Mouse (Mus musculus): ENCODE measurements around the gene Eva1b.

Eva1b gene

DNA sequence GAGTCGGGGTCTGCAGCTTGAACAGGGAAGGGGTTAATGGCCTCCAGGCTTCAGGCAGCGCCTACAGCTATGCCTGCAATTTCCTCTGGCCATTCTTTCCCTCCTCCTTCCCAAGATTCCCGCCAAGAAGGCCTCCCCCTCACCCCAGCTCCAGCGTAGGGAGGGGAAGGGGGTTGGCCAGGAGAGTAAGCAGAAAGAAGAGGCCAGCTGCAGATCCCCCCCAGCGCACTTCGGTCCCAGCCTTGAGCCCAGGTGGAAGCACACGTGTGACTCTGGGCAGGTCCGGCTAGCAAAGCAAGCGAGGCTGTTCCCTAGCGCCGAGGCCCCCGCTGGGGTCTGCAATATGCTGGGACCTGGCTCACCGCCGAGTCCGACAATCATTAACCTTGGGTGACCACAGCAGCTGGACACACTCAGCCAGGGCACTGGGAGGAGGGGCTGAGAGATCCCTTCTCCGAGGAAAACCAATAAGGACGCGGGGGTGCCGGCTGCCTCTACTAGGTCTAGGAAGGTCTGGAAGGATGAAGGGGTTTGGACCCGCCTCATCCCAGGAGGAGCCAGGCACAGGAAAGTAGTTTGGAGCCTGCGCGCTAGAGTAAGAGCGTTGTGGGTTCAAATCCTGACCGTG is at the start of gene Eva1b:
TSS of gene Eva1b (plus strand) at position 212 of the 628 bp plus-strand sequence.
- no peak for DNase-seq

- DNase-seq, result no peak
These were observed 48.2 kb upstream of the Eva1b start for GRCm38 (mm10) chr4:126099365-126099764.

DNA sequence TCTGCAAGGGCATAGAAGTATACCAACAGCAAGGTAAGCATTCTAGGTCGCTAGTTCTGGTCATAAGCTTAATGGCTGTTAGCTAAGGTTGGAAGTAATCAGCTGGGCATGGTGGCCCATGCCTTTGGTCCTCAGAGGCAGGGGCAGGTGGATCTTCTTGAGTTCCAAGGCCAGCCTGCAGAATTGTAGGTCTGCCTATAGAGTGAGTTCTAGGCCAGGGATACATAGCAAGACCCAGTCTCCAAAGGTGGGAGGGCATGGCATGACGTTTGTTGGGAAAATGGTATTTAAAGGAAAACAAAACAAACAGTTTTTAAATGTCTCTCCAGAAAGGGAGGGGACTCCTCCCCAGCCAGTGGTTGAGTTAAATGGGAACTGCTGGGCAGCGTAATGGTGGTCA is 46.8 kb upstream of the Eva1b start:
- DNase-seq, result no peak

- DNase-seq, result no peak
These were observed 45.3 kb upstream of the Eva1b start for GRCm38 (mm10) chr4:126102061-126102841.

GRCm38 (mm10) chr4:126103057-126103581 is 44.4 kb upstream of the Eva1b start:
- DNase-seq, result peak; percentile 73

- peak; percentile 94 for DNase-seq
These were observed 43.9 kb upstream of the Eva1b start, which contains the start of gene Stk40 for GRCm38 (mm10) chr4:126103590-126104068. Gene Stk40 (plus strand): TSS chr4:126103957.

DNA sequence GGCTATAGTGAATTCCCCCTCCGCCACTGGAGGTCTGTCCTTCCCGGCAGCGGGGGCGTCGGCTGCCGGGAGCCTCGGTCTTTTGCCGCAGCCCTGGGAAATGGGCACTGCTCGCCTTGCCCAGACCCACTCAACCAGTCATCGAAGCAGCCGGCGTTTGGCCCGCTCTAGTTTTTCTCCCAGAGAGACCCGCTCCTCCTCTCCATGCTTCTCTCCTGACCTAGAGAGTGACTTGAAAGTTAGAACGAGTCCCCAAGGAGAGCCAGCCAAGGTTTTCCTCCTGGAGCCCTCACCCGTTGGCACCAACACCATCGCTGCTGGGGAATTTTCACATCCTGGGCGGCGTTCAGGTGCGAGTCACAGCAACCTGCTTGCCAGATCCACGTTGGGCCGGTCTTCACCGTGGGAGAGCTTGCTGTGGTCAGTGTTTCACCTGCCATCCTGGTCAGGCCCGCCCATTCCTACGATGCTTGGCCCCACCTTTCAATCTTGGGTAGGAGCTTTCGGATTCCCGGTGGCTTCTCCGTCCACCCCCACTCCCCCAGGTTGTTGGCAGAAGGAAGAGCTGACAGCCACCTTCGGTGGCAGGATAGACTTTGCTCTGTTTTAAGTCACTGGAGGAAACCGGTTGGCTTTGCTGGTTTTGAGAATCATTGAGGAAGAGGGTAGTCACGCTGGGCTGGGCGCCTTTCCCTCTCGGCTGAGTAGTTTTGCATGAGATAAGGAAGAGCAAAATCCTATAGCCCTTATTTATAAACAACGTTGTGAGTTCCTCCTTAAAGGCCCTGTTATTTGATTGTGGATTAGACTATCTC is 43.1 kb upstream of the Eva1b start:
- peak; percentile 70 for DNase-seq

DNA sequence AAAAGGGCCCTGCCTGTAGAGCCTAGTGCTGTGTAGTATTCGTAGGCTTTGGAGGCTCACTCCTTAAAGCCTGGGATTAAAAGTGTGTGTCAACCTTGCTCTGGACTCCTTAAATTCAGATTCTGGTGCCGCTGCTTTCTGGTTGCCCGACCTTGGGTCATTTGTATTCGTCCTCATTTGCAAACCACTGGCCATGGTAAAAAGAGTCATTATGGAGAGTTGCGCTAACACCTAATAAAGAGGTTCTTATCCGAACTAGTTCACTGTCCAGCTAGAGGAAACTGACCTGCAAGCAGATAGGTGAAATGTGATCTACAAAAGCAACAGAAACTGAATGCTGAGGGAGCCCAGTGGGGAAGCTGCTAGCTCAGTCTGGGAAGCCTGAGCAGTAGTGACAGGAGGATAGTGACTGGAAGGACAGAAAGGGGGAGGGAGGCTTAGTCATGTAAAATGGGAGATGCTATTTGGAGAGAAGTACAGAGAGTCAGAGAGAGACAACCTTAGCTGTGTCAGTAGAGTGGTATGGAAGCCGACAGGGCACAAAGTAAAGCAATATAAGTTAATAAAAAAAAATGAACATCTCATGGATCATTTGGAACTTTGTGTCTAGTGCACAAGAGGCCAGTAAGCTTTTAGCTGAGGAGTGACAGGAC is 42.3 kb upstream of the Eva1b start:
- DNase-seq, result no peak

- DNase-seq, result no peak
These were observed 39.3 kb upstream of the Eva1b start for GRCm38 (mm10) chr4:126108061-126108740.

DNA sequence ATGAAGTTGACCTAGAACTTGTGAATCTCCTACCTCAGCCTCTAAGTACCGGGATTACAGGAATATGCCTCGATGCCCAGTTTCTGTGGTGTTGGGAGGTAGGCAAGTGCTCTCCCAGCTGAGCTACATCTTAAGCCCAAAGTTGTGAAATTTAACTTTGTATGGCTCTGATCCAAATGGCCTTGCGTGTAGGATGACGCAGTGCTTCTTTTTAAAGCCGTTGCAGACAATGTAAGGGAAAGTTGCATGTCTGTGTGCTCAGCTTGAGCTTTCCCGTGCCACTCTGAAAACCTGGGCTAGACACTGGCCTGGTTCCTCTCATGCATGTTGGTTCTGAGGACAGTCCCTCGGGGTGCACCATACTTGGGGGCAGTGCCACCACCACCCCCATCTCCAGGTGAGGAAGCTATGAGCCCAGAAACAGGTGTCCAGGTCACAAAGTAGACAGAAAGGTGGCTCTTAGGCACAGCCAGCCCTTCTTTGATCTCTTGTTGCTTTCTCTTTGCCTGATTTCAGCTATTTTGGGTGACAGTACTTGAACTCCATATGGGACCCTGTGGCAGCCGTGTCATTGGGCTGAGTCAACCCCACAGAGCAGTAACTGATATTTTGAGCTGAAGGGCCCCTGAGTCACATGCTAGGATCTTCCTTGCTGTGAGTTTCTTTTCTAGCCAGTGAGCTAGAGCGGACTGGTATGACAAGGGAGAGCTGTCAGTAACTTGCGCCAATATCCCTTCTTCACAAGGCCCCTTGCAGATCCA is 37.8 kb upstream of the Eva1b start:
- no peak for DNase-seq

DNA sequence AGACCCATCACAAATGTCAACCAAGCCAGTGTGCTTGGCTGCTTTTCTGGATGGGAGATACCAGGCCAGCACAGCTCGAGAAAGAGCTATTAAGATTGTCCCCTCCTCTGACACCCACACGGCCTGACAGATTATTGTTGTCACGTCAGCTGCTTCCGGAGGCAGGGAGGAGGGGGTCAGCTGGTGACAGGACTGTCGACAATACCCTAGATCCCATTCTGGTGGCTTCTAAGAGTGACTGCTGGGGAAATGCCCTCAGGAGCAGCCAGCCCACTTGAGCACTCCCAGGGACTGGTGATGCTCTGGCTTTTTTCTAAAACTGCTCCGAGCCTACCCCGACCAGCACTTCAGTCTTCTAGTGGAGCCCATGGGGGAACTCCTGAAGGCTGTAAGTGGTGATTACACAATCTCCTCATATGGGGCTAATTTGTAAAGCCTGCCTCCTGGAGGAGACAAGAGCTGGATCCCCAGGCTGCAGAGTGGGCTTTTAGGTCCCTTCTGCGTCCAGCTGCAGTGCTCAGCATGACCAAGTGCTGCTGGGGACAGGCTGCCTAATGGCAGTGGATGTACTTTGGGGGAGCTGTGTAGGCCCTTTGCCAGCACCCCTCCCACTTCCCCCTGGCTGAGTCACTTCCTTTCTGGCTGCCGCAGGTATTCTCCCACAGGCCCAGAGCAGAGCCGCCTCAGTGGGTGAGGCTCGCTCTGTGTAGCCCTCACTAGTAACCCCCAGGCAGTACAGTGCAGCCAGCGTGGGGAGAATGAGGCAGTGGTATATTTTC is 37.0 kb upstream of the Eva1b start:
- peak; percentile 73 for DNase-seq

DNA sequence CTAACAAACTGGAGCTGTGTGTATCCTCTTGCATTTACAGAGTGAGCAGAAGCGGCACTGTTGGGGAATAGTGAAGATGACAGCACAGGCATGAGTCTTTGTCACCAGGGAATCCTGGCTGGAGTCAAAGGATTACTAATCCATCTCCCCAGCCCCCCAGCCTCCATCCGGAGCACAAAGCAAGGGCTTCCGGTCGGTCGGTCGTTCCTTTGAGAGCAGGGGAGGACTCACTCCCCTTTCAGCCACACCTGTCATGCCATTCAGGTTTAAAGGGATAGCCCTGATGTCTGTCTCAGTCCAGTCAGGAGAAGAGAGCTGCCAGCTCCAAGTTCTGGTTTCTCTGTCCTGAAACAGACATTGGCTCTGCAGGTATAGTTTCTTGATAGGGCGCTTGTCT is 36.4 kb upstream of the Eva1b start:
- no peak for DNase-seq

DNA sequence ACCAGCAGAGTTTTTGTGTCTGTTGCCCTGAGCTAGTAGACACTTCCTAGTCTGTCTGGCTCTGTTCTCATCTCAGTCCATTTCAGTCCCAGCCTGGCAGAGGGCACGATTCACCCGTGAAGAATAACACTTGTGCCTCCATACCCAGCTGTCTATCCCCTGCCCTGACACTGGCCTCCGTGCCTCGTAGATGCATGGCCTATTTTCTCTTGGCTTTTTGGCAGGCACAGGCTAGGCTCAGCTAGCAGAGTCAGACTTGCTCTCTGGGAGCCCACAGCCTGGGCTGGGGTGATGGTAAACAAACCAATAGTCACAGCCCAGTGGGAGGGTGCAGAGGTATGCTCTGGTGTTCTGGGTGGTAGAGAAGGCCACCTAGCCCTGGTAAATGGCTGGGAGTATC is 34.3 kb upstream of the Eva1b start:
- DNase-seq, result peak; percentile 58

DNA sequence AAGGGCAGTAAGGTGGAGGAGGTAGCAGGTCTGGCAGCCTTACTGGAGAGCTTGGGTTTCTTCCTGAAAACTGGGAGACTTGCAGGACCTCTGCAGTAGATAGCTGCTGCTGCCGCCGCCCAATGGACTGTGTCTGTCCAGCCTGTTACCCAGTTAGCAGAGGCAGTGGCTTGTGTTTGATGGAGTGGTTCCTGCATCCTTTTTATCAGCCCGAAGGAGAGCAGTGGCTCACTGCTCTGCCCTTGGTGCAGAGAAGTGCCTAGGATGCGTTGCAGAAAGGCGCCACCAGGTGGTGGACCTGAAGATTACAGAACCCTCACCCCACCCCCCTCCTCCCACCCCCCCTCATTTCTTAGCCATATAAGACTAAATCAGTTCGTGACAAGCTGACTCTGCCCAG is 33.6 kb upstream of the Eva1b start:
- peak; percentile 54 for DNase-seq

GRCm38 (mm10) chr4:126115411-126115810 is 32.1 kb upstream of the Eva1b start:
- no peak for DNase-seq

- DNase-seq, result no peak
These were observed 31.5 kb upstream of the Eva1b start for GRCm38 (mm10) chr4:126115871-126116521.

GRCm38 (mm10) chr4:126117116-126117515 is 30.4 kb upstream of the Eva1b start:
- no peak for DNase-seq

DNA sequence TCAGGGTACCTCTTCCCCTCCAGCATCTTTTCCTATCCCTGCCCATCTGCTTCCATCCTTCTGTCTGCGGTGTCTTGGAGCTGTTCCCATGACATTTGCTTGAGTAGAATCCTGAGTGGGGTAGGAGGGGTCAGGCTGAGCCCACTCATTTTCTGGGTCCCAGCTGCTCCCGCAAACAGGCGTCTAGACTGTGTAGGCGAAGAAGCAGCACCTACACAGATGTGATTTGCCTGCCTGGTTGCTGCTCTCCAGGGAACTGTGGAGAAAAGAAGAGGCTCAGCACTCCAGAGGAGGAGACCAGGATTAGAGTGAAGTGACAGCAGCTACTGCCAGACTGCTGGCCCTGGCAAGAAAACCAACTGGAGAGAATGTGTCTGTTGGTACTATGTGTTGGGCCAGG is 28.9 kb upstream of the Eva1b start:
- DNase-seq, result peak; percentile 64

GRCm38 (mm10) chr4:126119051-126119450 is 28.5 kb upstream of the Eva1b start:
- DNase-seq, result no peak

DNA sequence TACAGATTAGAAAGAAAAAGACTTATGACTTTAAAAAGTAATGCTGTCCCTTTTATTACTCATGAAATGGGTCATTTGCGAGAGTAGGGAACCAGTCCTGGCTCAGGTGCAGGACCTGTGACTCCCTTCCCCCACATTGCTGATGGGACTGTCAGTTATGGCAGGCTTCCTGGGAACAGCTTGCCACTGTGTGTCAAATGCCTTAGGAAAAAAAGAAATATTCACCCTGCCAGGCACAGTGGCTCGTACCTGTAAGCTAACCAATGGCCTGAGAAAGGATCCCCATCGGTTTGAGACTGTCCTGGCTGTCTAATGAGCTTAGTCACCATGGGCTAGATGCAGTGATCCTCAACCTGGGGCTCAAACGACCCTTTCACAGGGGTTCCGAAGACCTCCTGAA is 27.5 kb upstream of the Eva1b start:
- peak; percentile 78 for DNase-seq
